Mouse (Mus musculus): ENCODE results near the gene Rbbp5. TPM values are rescaled to one million over a fixed set of nuclear protein-coding genes. Genes with fewer than 3 reads are reported as not detected.
"Not testable (repeated sequence)": the region's sequence is repeated elsewhere in the genome, so short reads cannot be mapped to it uniquely, and the experiment has no call there.

Rbbp5 gene
- polyA plus RNA-seq, 1 experiment from 2014 or later = 43.8 TPM

DNA sequence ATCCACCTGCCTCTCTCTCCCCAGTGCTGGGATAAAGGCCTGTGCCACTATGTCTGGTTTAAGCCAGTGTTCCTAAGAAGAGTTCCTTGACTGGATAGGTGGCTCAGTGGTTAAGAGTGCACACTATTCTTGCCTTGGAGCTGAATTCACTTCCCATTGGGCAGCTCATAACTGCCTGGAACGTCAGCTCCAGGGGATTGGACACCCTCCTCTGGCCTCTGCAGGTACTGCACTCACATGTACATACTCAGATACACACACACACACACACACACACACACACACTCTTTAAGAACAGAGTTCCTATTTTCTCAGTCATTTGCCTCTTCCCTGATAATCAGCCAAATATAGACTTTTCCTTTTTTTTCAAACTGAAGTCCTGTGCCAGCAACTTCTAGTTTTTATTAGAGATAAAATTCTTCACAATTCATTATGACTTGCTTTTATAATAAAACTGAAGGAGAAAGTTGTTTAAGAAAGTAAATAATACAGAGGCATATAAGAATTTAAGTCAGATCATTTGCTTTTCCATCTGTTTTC, 36.2 kb upstream of the Rbbp5 start:
- WGBS = 72% methylated on average over 1 of the region's 1 CpGs

DNA sequence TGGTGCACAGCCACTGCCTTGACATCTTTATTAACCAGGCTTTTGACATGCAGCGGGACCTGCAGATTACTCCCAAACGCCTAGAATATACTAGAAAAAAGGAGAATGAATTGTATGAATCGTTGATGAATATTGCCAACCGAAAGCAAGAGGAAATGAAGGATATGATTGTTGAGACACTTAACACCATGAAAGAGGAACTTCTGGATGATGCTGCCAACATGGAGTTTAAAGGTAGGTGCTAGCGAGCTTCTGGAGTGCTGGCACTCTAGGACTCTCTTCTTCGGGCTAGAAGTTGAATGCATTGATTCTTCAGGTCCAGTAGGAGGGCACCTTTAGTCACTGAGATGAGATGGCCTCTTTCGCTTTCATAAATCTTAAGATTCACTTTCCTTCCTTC, 27.4 kb upstream of the Rbbp5 start:
- Histone ChIP-seq H3K4me2 (replicated peaks; ENCODE audit: low read depth, low read length) (no peak overlapping the region), H3K4me1 (ENCODE audit: control insufficient read depth, insufficient read depth, low read length) (no peaks in the 10 kb centered on the region), H3K27ac (ENCODE audit: low read length) (no peak overlapping the region), H3K4me3 (ENCODE audit: low read depth, low read length) (no peak overlapping the region), H3K36me3 (ENCODE audit: control insufficient read depth, insufficient read depth, low read length) (peaks cover 16% of the 10 kb centered on the region; the same call in 1 of the 2 replicates), H3K9ac (replicated peaks; ENCODE audit: low read depth, low read length) (no peak overlapping the region), H3K27me3 (ENCODE audit: control insufficient read depth, insufficient read depth, low read length) (no peaks in the 10 kb centered on the region), H3K9me3 (ENCODE audit: control insufficient read depth, low read depth, low read length) (no peaks in the 10 kb centered on the region)
- WGBS = 93% methylated on average over 7 of the region's 7 CpGs
- no peak for ATAC-seq (ENCODE audit: insufficient number of reproducible peaks, insufficient read depth, low FRiP score, low read depth)

More for the DNA sequence above, 36.2 kb upstream of the Rbbp5 start:
- ATAC-seq (ENCODE audit: insufficient number of reproducible peaks, insufficient read depth, low FRiP score, low read depth) = no peak
- H3K9ac ChIP-seq (replicated peaks; ENCODE audit: low read depth, low read length) = no peak overlapping the region
- H3K4me2 ChIP-seq (replicated peaks; ENCODE audit: low read depth, low read length) = no peak overlapping the region
- no peaks in the 10 kb centered on the region for H3K9me3 ChIP-seq (ENCODE audit: control insufficient read depth, low read depth, low read length)
- H3K27me3 ChIP-seq (ENCODE audit: control insufficient read depth, insufficient read depth, low read length) = no peaks in the 10 kb centered on the region
- H3K36me3 ChIP-seq (ENCODE audit: control insufficient read depth, insufficient read depth, low read length) = peaks cover 15% of the 10 kb centered on the region
- H3K27ac ChIP-seq (ENCODE audit: low read length) = no peak overlapping the region
- no peaks in the 10 kb centered on the region for H3K4me1 ChIP-seq (ENCODE audit: control insufficient read depth, insufficient read depth, low read length)
- no peak overlapping the region for H3K4me3 ChIP-seq (ENCODE audit: low read depth, low read length)

DNA sequence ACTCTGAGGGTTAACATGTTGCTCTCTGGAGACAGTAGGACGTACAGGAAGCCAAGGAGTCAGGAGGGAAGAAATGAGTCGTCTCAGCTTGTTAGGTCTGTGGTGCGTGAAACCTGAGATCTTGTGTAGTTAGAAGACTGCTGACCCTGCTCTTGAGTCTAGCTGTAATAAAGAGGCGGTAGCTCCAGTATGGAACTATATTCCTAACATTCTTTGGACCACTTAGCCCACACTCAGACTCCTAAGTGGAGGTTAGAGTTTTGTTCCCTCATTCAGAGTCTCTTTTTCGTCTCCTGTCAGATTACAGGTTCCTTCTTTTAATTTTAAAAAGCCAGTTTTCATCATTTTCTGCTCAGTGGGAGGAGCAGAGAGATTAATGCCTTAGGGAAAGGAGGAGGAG, 12.5 kb upstream of the Rbbp5 start:
- 65% methylated on average over 5 of the region's 5 CpGs for WGBS
- no peak for ATAC-seq (ENCODE audit: insufficient number of reproducible peaks, insufficient read depth, low FRiP score, low read depth)
- no peak overlapping the region for H3K27ac ChIP-seq (ENCODE audit: low read length)
- H3K9me3 ChIP-seq (ENCODE audit: control insufficient read depth, low read depth, low read length) = no peaks in the 10 kb centered on the region
- H3K27me3 ChIP-seq (ENCODE audit: control insufficient read depth, insufficient read depth, low read length) = no peaks in the 10 kb centered on the region
- H3K4me2 ChIP-seq (replicated peaks; ENCODE audit: low read depth, low read length) = no peak overlapping the region
- H3K4me1 ChIP-seq (ENCODE audit: control insufficient read depth, insufficient read depth, low read length) = no peaks in the 10 kb centered on the region
- peaks cover 25% of the 10 kb centered on the region for H3K36me3 ChIP-seq (ENCODE audit: control insufficient read depth, insufficient read depth, low read length)
- no peak overlapping the region for H3K4me3 ChIP-seq (ENCODE audit: low read depth, low read length)
- H3K9ac ChIP-seq (replicated peaks; ENCODE audit: low read depth, low read length) = no peak overlapping the region

DNA sequence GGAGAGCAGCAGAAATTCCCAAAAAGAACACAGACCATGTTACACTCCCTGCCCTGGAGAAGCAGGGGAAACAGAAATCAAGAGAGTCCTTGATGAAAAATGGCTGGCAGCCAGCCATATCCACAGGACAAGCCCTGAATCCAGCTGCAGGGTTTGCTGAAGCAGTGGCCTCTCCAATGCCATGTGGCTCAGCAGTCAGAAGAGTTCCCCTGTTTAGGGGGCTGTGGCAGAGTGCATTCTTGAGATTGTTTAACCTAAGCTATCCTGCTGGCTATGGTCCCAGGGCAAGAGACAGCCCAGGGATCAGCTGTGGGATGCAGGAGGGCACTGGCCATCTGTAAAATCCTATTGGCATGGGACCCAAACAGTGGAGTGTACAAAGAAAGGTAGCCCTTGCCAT, 8.2 kb upstream of the Rbbp5 start:
- Histone ChIP-seq H3K27ac (ENCODE audit: low read length) (no peak overlapping the region), H3K4me2 (replicated peaks; ENCODE audit: low read depth, low read length) (no peak overlapping the region), H3K9ac (replicated peaks; ENCODE audit: low read depth, low read length) (no peak overlapping the region), H3K36me3 (ENCODE audit: control insufficient read depth, insufficient read depth, low read length) (peaks cover 7% of the 10 kb centered on the region; the same call in 1 of the 2 replicates), H3K9me3 (ENCODE audit: control insufficient read depth, low read depth, low read length) (no peaks in the 10 kb centered on the region), H3K4me1 (ENCODE audit: control insufficient read depth, insufficient read depth, low read length) (no peaks in the 10 kb centered on the region), H3K4me3 (ENCODE audit: low read depth, low read length) (no peak overlapping the region), H3K27me3 (ENCODE audit: control insufficient read depth, insufficient read depth, low read length) (no peaks in the 10 kb centered on the region)
- no peak for ATAC-seq (ENCODE audit: insufficient number of reproducible peaks, insufficient read depth, low FRiP score, low read depth)

DNA sequence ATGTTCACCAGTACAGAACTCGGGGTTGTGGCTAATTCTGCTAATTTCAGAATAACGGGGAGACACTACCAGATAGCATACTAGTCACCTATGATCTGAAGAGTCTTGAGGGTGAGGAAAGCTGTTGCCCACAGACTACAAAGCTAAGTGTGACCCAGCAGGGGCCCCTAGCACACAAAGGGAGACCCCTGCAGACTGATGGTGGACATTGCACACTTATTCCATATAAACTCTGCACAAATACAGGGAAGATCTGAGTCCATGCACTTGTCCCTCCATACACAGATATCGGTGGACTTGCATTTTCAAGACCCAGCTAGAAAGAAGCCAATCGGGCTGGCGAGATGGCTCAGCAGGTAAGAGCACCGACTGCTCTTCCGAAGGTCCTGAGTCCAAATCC, 7.6 kb upstream of the Rbbp5 start:
- no peaks in the 10 kb centered on the region for H3K9me3 ChIP-seq (ENCODE audit: control insufficient read depth, low read depth, low read length)
- ATAC-seq (ENCODE audit: insufficient number of reproducible peaks, insufficient read depth, low FRiP score, low read depth) = no peak
- no peak overlapping the region for H3K9ac ChIP-seq (replicated peaks; ENCODE audit: low read depth, low read length)
- no peaks in the 10 kb centered on the region for H3K27me3 ChIP-seq (ENCODE audit: control insufficient read depth, insufficient read depth, low read length)
- no peak overlapping the region for H3K27ac ChIP-seq (ENCODE audit: low read length)
- H3K4me2 ChIP-seq (replicated peaks; ENCODE audit: low read depth, low read length) = no peak overlapping the region
- no peaks in the 10 kb centered on the region for H3K4me1 ChIP-seq (ENCODE audit: control insufficient read depth, insufficient read depth, low read length)
- H3K36me3 ChIP-seq (ENCODE audit: control insufficient read depth, insufficient read depth, low read length) = peaks cover 2% of the 10 kb centered on the region; the same call in 1 of the 2 replicates
- WGBS = 90% methylated on average over 7 of the region's 7 CpGs
- H3K4me3 ChIP-seq (ENCODE audit: low read depth, low read length) = no peak overlapping the region

DNA sequence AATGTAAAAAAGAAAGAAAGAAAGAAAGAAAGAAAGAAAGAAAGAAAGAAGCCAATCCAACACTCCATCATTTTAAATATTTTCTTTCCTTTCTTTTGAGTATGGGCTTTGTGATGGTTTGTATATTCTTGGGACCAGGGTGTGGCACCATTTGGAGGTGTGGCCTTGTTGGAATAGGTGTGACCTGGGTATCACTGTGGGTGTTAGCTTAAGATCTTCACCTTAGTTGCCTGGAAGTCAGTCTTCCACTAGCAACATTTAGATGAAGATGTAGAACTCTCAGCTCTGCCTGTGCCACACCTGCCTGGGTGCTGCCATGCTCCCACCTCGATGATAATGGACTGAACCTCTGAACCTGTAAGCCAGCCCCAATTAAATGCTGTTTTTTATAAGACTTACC, 7.1 kb upstream of the Rbbp5 start:
- H3K4me3 ChIP-seq (ENCODE audit: low read depth, low read length); H3K27me3 ChIP-seq (ENCODE audit: control insufficient read depth, insufficient read depth, low read length); ATAC-seq (ENCODE audit: insufficient number of reproducible peaks, insufficient read depth, low FRiP score, low read depth); H3K9me3 ChIP-seq (ENCODE audit: control insufficient read depth, low read depth, low read length); H3K4me2 ChIP-seq (replicated peaks; ENCODE audit: low read depth, low read length); H3K27ac ChIP-seq (ENCODE audit: low read length); H3K4me1 ChIP-seq (ENCODE audit: control insufficient read depth, insufficient read depth, low read length); H3K9ac ChIP-seq (replicated peaks; ENCODE audit: low read depth, low read length); H3K36me3 ChIP-seq (ENCODE audit: control insufficient read depth, insufficient read depth, low read length): not testable (repeated sequence)
- 85% methylated on average over 1 of the region's 1 CpGs for WGBS

DNA sequence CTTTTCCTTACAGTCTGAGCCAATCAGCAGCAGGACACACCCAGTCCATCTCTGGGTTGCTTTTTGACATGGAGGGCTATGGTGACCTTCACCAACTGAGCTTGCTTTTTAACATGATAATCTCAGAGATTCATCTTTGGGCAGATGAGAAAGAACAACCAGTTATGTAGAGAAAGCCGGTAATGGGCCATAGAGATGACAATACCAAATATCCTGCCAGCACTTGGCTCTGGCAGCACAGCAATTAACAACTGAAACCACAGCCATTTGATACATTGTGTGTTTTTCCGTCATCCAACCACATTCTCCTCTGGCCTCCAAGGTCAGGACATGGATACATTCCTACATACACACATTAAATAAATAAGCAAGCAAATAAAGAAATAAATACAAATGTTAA, 6.1 kb upstream of the Rbbp5 start:
- no peak overlapping the region for H3K4me2 ChIP-seq (replicated peaks; ENCODE audit: low read depth, low read length)
- H3K9me3 ChIP-seq (ENCODE audit: control insufficient read depth, low read depth, low read length) = no peaks in the 10 kb centered on the region
- H3K27me3 ChIP-seq (ENCODE audit: control insufficient read depth, insufficient read depth, low read length) = no peaks in the 10 kb centered on the region
- no peaks in the 10 kb centered on the region for H3K4me1 ChIP-seq (ENCODE audit: control insufficient read depth, insufficient read depth, low read length)
- H3K36me3 ChIP-seq (ENCODE audit: control insufficient read depth, insufficient read depth, low read length) = no peaks in the 10 kb centered on the region
- H3K4me3 ChIP-seq (ENCODE audit: low read depth, low read length) = no peak overlapping the region
- no peak overlapping the region for H3K27ac ChIP-seq (ENCODE audit: low read length)
- no peak overlapping the region for H3K9ac ChIP-seq (replicated peaks; ENCODE audit: low read depth, low read length)
- no peak for ATAC-seq (ENCODE audit: insufficient number of reproducible peaks, insufficient read depth, low FRiP score, low read depth)
- 90% methylated on average over 2 of the region's 2 CpGs for WGBS

DNA sequence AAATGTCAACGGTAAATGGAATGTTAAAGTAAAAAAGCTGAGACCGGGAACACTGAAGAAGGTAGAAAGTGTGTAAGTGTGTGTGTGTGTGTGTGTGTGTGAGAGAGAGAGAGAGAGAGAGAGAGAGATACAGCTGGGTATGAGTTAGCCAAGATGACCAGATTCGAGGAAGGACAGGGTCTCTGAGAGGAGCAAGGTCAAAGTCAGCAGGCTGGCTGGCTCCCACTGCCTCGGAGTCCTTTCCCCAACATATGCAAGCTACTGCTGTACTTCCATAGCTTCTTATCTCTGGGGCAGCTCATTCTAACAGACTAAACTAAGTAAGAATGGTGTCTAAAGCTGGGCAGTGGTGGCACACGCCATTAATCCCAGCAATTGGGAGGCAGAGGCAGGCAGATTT, 5.7 kb upstream of the Rbbp5 start:
- H3K27me3 ChIP-seq (ENCODE audit: control insufficient read depth, insufficient read depth, low read length) = no peaks in the 10 kb centered on the region
- H3K9ac ChIP-seq (replicated peaks; ENCODE audit: low read depth, low read length) = no peak overlapping the region
- ATAC-seq (ENCODE audit: insufficient number of reproducible peaks, insufficient read depth, low FRiP score, low read depth) = no peak
- no peak overlapping the region for H3K4me3 ChIP-seq (ENCODE audit: low read depth, low read length)
- no peak overlapping the region for H3K27ac ChIP-seq (ENCODE audit: low read length)
- H3K4me2 ChIP-seq (replicated peaks; ENCODE audit: low read depth, low read length) = no peak overlapping the region
- WGBS = 89% methylated on average over 5 of the region's 5 CpGs
- no peaks in the 10 kb centered on the region for H3K36me3 ChIP-seq (ENCODE audit: control insufficient read depth, insufficient read depth, low read length)
- H3K4me1 ChIP-seq (ENCODE audit: control insufficient read depth, insufficient read depth, low read length) = no peaks in the 10 kb centered on the region
- no peaks in the 10 kb centered on the region for H3K9me3 ChIP-seq (ENCODE audit: control insufficient read depth, low read depth, low read length)

DNA sequence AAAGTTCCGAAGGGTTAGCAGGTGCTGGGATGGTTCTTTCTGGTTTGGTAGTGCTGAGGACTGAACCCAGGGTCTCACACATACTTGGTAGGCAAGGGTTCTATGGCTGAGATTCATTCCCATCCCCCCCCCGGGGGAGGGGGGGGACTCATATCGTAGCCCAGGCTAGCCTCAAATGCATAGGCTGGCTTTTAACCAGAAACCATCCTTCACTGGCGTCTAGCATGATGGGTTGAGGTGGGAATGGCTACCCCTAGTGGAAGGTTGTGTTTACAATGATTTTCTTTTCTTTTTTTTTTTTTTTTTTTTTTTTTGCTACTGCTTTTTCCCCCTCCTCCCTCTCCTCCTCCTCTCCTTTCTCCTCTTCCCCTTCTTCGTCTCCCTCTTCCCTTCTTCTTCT, 4.6 kb upstream of the Rbbp5 start:
- ATAC-seq (ENCODE audit: insufficient number of reproducible peaks, insufficient read depth, low FRiP score, low read depth) = no peak
- no peaks in the 10 kb centered on the region for H3K27me3 ChIP-seq (ENCODE audit: control insufficient read depth, insufficient read depth, low read length)
- H3K4me3 ChIP-seq (ENCODE audit: low read depth, low read length) = no peak overlapping the region
- H3K9me3 ChIP-seq (ENCODE audit: control insufficient read depth, low read depth, low read length) = no peaks in the 10 kb centered on the region
- H3K4me1 ChIP-seq (ENCODE audit: control insufficient read depth, insufficient read depth, low read length) = no peaks in the 10 kb centered on the region
- H3K4me2 ChIP-seq (replicated peaks; ENCODE audit: low read depth, low read length) = no peak overlapping the region
- no peak overlapping the region for H3K9ac ChIP-seq (replicated peaks; ENCODE audit: low read depth, low read length)
- no peak overlapping the region for H3K27ac ChIP-seq (ENCODE audit: low read length)
- WGBS = 55% methylated on average over 5 of the region's 5 CpGs
- H3K36me3 ChIP-seq (ENCODE audit: control insufficient read depth, insufficient read depth, low read length) = no peaks in the 10 kb centered on the region
